Comparison of ENCODE assay signal across 8 mouse cellular contexts in the genomic region with DNA sequence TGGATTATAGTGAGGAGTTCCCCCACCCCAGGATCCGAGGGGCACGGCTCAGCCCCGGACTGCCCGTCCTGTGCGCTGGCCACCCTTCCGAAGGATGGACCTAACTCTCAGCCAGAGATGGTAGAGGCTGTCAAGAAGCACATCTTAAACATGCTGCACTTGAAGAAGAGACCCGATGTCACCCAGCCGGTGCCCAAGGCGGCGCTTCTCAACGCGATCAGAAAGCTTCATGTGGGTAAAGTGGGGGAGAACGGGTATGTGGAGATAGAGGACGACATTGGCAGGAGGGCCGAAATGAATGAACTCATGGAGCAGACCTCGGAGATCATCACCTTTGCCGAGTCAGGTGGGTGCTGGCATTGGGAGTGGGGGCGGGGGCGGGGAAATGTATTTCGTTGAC. TPM values are rescaled to one million over a fixed set of nuclear protein-coding genes. Genes with fewer than 3 reads are reported as not detected.
DNase-seq lines count a peak whose midpoint lies in the region; ATAC-seq and TF ChIP-seq lines count a peak whose summit lies in the region.

No protein-coding gene starts in this region.

- H3K4me2 ChIP-seq in kidney, embryonic 15.5 days = peak overlapping the region; percentile 70
- H3K4me2 ChIP-seq in hindbrain, embryonic 16.5 days (ENCODE audit: low read length) = peak overlapping the region; percentile 75
- H3K4me2 ChIP-seq in myocyte (ENCODE audit: low read depth) = peak overlapping the region; percentile 78

- no peaks in the 10 kb centered on the region for H3K36me3 ChIP-seq in kidney, embryonic 15.5 days
- no peaks in the 10 kb centered on the region for H3K36me3 ChIP-seq in hindbrain, embryonic 16.5 days (ENCODE audit: control insufficient read depth, insufficient read depth, low read length)
- H3K36me3 ChIP-seq in myocyte (ENCODE audit: control insufficient read depth, insufficient read depth) = no peaks in the 10 kb centered on the region

- no peak for TF ChIP-seq POLR2A in cortical plate, adult 2 months (IDR thresholded peaks at IDR 0.05; ENCODE audit: extremely low read depth, insufficient read depth, low read length)
- no peak for TF ChIP-seq POLR2A in myocyte (IDR thresholded peaks at IDR 0.05; ENCODE audit: insufficient read length, low read depth)

- no peak for TF ChIP-seq CTCF in cortical plate, adult 2 months (IDR thresholded peaks at IDR 0.05; ENCODE audit: extremely low read depth, insufficient read depth, low read length)

- H3K9me3 ChIP-seq in kidney, embryonic 15.5 days (replicated peaks) = no peaks in the 10 kb centered on the region
- no peaks in the 10 kb centered on the region for H3K9me3 ChIP-seq in hindbrain, embryonic 16.5 days (ENCODE audit: control insufficient read depth, low read length)

- ATAC-seq in kidney, embryonic 15.5 days (replicated peaks; ENCODE audit: low FRiP score) = 0 out of 2 replicates have a peak, but pooled peaks have one; percentile 20
- ATAC-seq in hindbrain, embryonic 16.5 days = peak; percentile 34; the same call in 1 of the 2 replicates
- ATAC-seq in megakaryocyte-erythroid progenitor cell, adult 5-6 weeks (replicated peaks; ENCODE audit: low FRiP score, low TSS enrichment, poor library complexity, severe bottlenecking) = no peak

- H3K9ac ChIP-seq in kidney, embryonic 15.5 days = peak overlapping the region; percentile 31; the same call in 1 of the 2 replicates
- peak overlapping the region; percentile 39 for H3K9ac ChIP-seq in hindbrain, embryonic 16.5 days (ENCODE audit: low read depth, low read length)

- H3K4me3 ChIP-seq in kidney, embryonic 15.5 days (replicated peaks) = peak overlapping the region; percentile 43
- H3K4me3 ChIP-seq in cortical plate, adult 2 months (ENCODE audit: insufficient read depth, low read length) = peak overlapping the region; percentile 40
- peak overlapping the region; percentile 39 for H3K4me3 ChIP-seq in hindbrain, embryonic 16.5 days (ENCODE audit: low read length)
- peak overlapping the region; percentile 78 for H3K4me3 ChIP-seq in myocyte

- peaks cover 57% of the 10 kb centered on the region for H3K27me3 ChIP-seq in kidney, embryonic 15.5 days
- peaks cover 2% of the 10 kb centered on the region; the same call in 1 of the 2 replicates for H3K27me3 ChIP-seq in hindbrain, embryonic 16.5 days (replicated peaks; ENCODE audit: control insufficient read depth, insufficient read depth, low read length)
- H3K27me3 ChIP-seq in myocyte (ENCODE audit: control insufficient read depth, insufficient read depth, insufficient read length) = no peaks in the 10 kb centered on the region

- H3K79me2 ChIP-seq in myocyte (ENCODE audit: control insufficient read depth, insufficient read depth) = peaks cover 71% of the 10 kb centered on the region

- H3K27ac ChIP-seq in kidney, embryonic 15.5 days = no peak overlapping the region
- H3K27ac ChIP-seq in cortical plate, adult 2 months (ENCODE audit: insufficient read depth, low read length) = no peak overlapping the region
- H3K27ac ChIP-seq in hindbrain, embryonic 16.5 days (ENCODE audit: low read depth, low read length) = no peak overlapping the region

- peak overlapping the region; percentile 50 for H3ac ChIP-seq in myocyte (ENCODE audit: control insufficient read depth, insufficient read length)

- WGBS in kidney, embryonic 15.5 days = under 1% methylated on average over 20 of the region's 20 CpGs
- under 1% methylated on average over 20 of the region's 20 CpGs for WGBS in hindbrain, embryonic 16.5 days

- DNase-seq in kidney, postnatal 10 days = no peak
- no peak for DNase-seq in gastrocnemius, adult 8-10 months (ENCODE audit: low spot score in 2 of 2)
- no peak for DNase-seq in layer of hippocampus, adult 9-10 months (ENCODE audit: low spot score)

- peaks cover 16% of the 10 kb centered on the region for H3K4me1 ChIP-seq in kidney, embryonic 15.5 days
- peaks cover 1% of the 10 kb centered on the region for H3K4me1 ChIP-seq in cortical plate, adult 2 months (ENCODE audit: control insufficient read depth, insufficient read depth, low read length)
- H3K4me1 ChIP-seq in hindbrain, embryonic 16.5 days (ENCODE audit: control insufficient read depth, insufficient read depth, low read depth, low read length) = peaks cover 10% of the 10 kb centered on the region; the same call in 1 of the 2 replicates

TF ChIP-seq in myocyte, 11 proteins besides CTCF, POLR2A, EP300 and RAD21:
- TF ChIP-seq CEBPB (IDR thresholded peaks at IDR 0.05; ENCODE audit: insufficient read depth, poor library complexity, severe bottlenecking) = no peak
- no peak for TF ChIP-seq SRF (IDR thresholded peaks at IDR 0.05; ENCODE audit: control insufficient read depth, insufficient read length, low read depth)
- TF ChIP-seq POLR2AphosphoS2 (IDR thresholded peaks at IDR 0.05; ENCODE audit: insufficient read length, low read depth) = no peak
- no peak for TF ChIP-seq E2F4 (IDR thresholded peaks at IDR 0.05; ENCODE audit: insufficient read depth)
- TF ChIP-seq MYOD1 (IDR thresholded peaks at IDR 0.05; ENCODE audit: control insufficient read depth in 1 of 3, insufficient read length in 2 of 3, low read depth in 2 of 3) = no peak
- TF ChIP-seq USF1 (IDR thresholded peaks at IDR 0.05; ENCODE audit: low read depth) = no peak
- TF ChIP-seq TCF12 (IDR thresholded peaks at IDR 0.05; ENCODE audit: insufficient read depth, poor library complexity, severe bottlenecking) = no peak
- no peak for TF ChIP-seq TCF3 (IDR thresholded peaks at IDR 0.05; ENCODE audit: insufficient read length, low read depth)
- TF ChIP-seq MAX (IDR thresholded peaks at IDR 0.05; ENCODE audit: low read depth) = no peak
- no peak for TF ChIP-seq REST (IDR thresholded peaks at IDR 0.05; ENCODE audit: insufficient read depth, insufficient read length)
- no peak for TF ChIP-seq MYOG (IDR thresholded peaks at IDR 0.05; ENCODE audit: control insufficient read depth in 1 of 3, insufficient read depth in 1 of 3, insufficient read length in 2 of 3, low read depth in 2 of 3)

RNA-seq across cellular contexts. Expression of gene Inhba, which starts 5.7 kb away (rescaled TPM):
- polyA plus RNA-seq in kidney, embryonic 15.5 days (2015; fragmentation: Nextera tagmentation; extraction: Ambion mirVana) = 1.4 and 1.8 TPM in 2 replicates
- 4.4 and 4.5 TPM in 2 replicates for polyA plus RNA-seq in cortical plate, adult 2 months (2012; rRNA removed)
- polyA plus RNA-seq in hindbrain, embryonic 16.5 days (2015; fragmentation: Nextera tagmentation; extraction: Ambion mirVana) = 2.2 and 2.3 TPM in 2 replicates
- polyA plus RNA-seq in myocyte (2012; fragmentation: generic; extraction: Trizol) = 7.5 TPM
- total RNA-seq in gastrocnemius, adult 8-10 months (2022) = 1 to 10 TPM in 3 of 4 experiments, under 1 TPM in 1; 0.94 to 1.4 (median 1.3) TPM
- 1.2 TPM in 1 of 2 replicates, not detected in the other for total RNA-seq in megakaryocyte-erythroid progenitor cell, adult 5-6 weeks (2014; fragmentation: Nextera tagmentation)
- 0.14 TPM in 1 of 2 replicates, not detected in the other for total RNA-seq in megakaryocyte-erythroid progenitor cell, adult 5-6 weeks (2017)
